Mouse (Mus musculus): ENCODE measurements at regions not wholly inside any gene's neighbourhood (a gene's known extent, or its start where the extent isn't known, plus 50 kb on each side); places are given as distances from the start of the nearest gene placed in this dataset.

DNA sequence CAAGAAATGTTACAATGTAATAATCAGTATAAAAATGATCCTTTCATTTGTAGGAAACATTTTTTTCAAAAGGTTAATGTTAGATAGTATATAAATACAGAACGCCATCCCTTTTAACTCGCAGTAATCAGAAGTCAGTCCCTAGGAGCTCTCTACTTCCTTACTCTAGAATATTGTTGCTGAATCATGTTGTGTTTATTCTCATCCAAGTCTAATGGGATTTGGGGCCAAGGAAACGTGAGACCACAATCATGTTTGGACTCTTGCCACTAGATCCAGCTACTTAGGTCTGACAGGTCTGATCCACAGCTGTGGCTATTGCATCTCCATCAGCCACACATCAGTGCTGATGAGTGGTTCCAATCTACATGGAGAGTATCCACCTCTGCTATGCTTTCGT, 304.4 kb downstream of the Rab38 start:
- TF ChIP-seq EP300 (IDR thresholded peaks at IDR 0.05; ENCODE audit: low read length) (no peak), POLR2A (IDR thresholded peaks at IDR 0.05; ENCODE audit: low read depth, low read length) (no peak), CHD2 (IDR thresholded peaks at IDR 0.05; ENCODE audit: low read length) (no peak), RCOR1 (conservative IDR thresholded peaks at IDR 0.05; ENCODE audit: low read depth, low read length) (no peak)

Measured in CH12.LX (cell line).